Mouse (Mus musculus) naive thymus-derived CD4-positive, alpha-beta T cell, adult 2 months (primary cell): ENCODE measurements around the gene Prox2.
"Not testable (repeated sequence)": the region's sequence is repeated elsewhere in the genome, so short reads cannot be mapped to it uniquely, and the experiment has no call there.

Experiments used
- DNase-seq: peaks from one replicate; pipeline ENCODE4 v3.0.0-alpha.2; 2011; ENCODE audit warnings: low read depth

Gene Prox2

GRCm38 (mm10) chr12:85110698-85111592, at the start of gene Prox2, which contains the start of gene Dlst:
TSS of gene Prox2 (minus strand) at chr12:85110759.
TSS of gene Dlst (plus strand) at chr12:85110833.
- DNase-seq: peak; percentile 85

GRCm38 (mm10) chr12:85159592-85159991, 49.0 kb upstream of the Prox2 start:
- DNase-seq: no peak

- DNase-seq: no peak
These were observed 48.2 kb upstream of the Prox2 start for GRCm38 (mm10) chr12:85158801-85159200.

GRCm38 (mm10) chr12:85157797-85158460, 47.4 kb upstream of the Prox2 start:
- no peak for DNase-seq

- DNase-seq: no peak
These were observed 45.8 kb upstream of the Prox2 start for GRCm38 (mm10) chr12:85156324-85156723.

- no peak for DNase-seq
These were observed 42.5 kb upstream of the Prox2 start for GRCm38 (mm10) chr12:85153011-85153410.

- DNase-seq: peak; percentile 78
These were observed 40.6 kb upstream of the Prox2 start, which contains the start of gene Rps6kl1 for GRCm38 (mm10) chr12:85151002-85151774. TSS of gene Rps6kl1 (minus strand) at chr12:85151264.

- no peak for DNase-seq
These were observed 39.9 kb upstream of the Prox2 start for GRCm38 (mm10) chr12:85150321-85151001.

GRCm38 (mm10) chr12:85146881-85147280, 36.3 kb upstream of the Prox2 start:
- no peak for DNase-seq

- DNase-seq: no peak
These were observed 35.8 kb upstream of the Prox2 start for GRCm38 (mm10) chr12:85146355-85146754.

- no peak for DNase-seq
These were observed 35.1 kb upstream of the Prox2 start for GRCm38 (mm10) chr12:85145630-85146029.

- no peak for DNase-seq
These were observed 34.3 kb upstream of the Prox2 start for GRCm38 (mm10) chr12:85144821-85145220.

GRCm38 (mm10) chr12:85144276-85144675, 33.7 kb upstream of the Prox2 start:
- not testable (repeated sequence) for DNase-seq

GRCm38 (mm10) chr12:85142803-85143202, 32.2 kb upstream of the Prox2 start:
- DNase-seq: peak; percentile 88

- DNase-seq: no peak
These were observed 30.5 kb upstream of the Prox2 start for GRCm38 (mm10) chr12:85141096-85141495.

GRCm38 (mm10) chr12:85140036-85140701, 29.6 kb upstream of the Prox2 start:
- DNase-seq: no peak

- no peak for DNase-seq
These were observed 26.1 kb upstream of the Prox2 start for GRCm38 (mm10) chr12:85136627-85137026.

- DNase-seq: no peak
These were observed 25.2 kb upstream of the Prox2 start for GRCm38 (mm10) chr12:85135513-85136470.

- DNase-seq: no peak
These were observed 23.7 kb upstream of the Prox2 start for GRCm38 (mm10) chr12:85134043-85134794.
